Mouse (Mus musculus): ENCODE measurements around the gene Pla2g3. TPM values are rescaled to one million over a fixed set of nuclear protein-coding genes. Genes with fewer than 3 reads are reported as not detected.
A peak's percentile ranks its signal among the peaks of the same experiment; 100 is the strongest.

Pla2g3 gene
- polyA plus RNA-seq, 1 experiment = 0.28 TPM

DNA sequence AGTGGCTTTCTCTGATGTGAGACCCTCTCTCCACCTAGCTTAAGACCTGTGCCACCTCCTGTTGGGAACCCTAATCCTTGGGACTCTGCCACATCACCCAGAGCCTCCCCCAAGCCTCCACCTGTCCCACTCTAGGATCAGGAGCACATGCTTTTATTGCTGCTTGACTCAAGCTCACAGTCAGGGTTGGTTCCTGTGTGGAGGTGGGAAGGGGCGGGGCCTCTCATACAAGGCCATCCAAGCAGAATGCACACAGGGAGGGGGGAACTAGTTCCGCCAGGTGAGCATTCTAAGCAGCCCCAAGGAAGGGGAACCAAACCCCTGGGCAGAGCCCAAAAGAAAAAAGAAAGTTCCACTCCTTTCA is 29.0 kb upstream of the Pla2g3 start:
- Histone ChIP-seq H3K4me1 (ENCODE audit: control insufficient read depth, insufficient read depth, low read length) (peaks cover 2% of the 10 kb centered on the region), H3K27ac (ENCODE audit: insufficient read depth, low read length) (no peak overlapping the region), H3K4me3 (ENCODE audit: low read depth, low read length) (no peak overlapping the region), H3K9ac (ENCODE audit: low read depth, poor library complexity, severe bottlenecking) (no peak overlapping the region), H3K36me3 (ENCODE audit: control insufficient read depth, insufficient read depth, low read length, poor library complexity, severe bottlenecking) (no peaks in the 10 kb centered on the region), H3K9me3 (replicated peaks; ENCODE audit: control insufficient read depth, insufficient read depth, low read length, poor library complexity, severe bottlenecking) (no peaks in the 10 kb centered on the region), H3K27me3 (ENCODE audit: control insufficient read depth, insufficient read depth, low read length, poor library complexity, severe bottlenecking) (no peaks in the 10 kb centered on the region)
- TF ChIP-seq EP300 (IDR thresholded peaks at IDR 0.05; ENCODE audit: insufficient read depth, low read depth, low read length) (no peak), POLR2A (IDR thresholded peaks at IDR 0.05; ENCODE audit: insufficient read depth, low read length) (no peak), CTCF (IDR thresholded peaks at IDR 0.05; ENCODE audit: low read depth, low read length) (no peak)

DNA sequence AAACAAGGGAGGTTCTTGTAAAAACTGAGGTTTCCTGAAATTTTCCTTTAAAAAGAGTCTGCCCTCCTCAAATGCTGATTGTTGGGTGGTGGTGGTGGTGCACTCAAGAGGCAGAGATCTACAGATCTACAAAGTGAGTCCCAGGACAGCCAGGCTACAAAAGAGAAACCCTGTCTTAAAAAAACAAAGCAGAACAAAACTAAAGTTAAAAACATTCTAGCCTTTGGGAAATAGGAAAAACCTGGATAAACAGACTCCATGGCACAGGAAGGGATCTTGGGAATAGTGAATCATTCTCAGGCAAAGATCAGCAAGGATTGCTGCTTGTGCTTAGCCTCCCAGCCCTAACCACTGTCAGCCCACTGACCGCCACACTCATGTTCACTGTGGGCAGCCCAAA is 25.2 kb upstream of the Pla2g3 start:
- Histone ChIP-seq H3K4me3 (ENCODE audit: low read depth, low read length) (no peak overlapping the region), H3K27me3 (ENCODE audit: control insufficient read depth, insufficient read depth, low read length, poor library complexity, severe bottlenecking) (no peaks in the 10 kb centered on the region), H3K27ac (ENCODE audit: insufficient read depth, low read length) (no peak overlapping the region), H3K9ac (ENCODE audit: low read depth, poor library complexity, severe bottlenecking) (no peak overlapping the region), H3K4me1 (ENCODE audit: control insufficient read depth, insufficient read depth, low read length) (peaks cover 2% of the 10 kb centered on the region), H3K36me3 (ENCODE audit: control insufficient read depth, insufficient read depth, low read length, poor library complexity, severe bottlenecking) (no peaks in the 10 kb centered on the region), H3K9me3 (replicated peaks; ENCODE audit: control insufficient read depth, insufficient read depth, low read length, poor library complexity, severe bottlenecking) (no peaks in the 10 kb centered on the region)
- TF ChIP-seq EP300 (IDR thresholded peaks at IDR 0.05; ENCODE audit: insufficient read depth, low read depth, low read length) (no peak), POLR2A (IDR thresholded peaks at IDR 0.05; ENCODE audit: insufficient read depth, low read length) (no peak), CTCF (IDR thresholded peaks at IDR 0.05; ENCODE audit: low read depth, low read length) (no peak)

DNA sequence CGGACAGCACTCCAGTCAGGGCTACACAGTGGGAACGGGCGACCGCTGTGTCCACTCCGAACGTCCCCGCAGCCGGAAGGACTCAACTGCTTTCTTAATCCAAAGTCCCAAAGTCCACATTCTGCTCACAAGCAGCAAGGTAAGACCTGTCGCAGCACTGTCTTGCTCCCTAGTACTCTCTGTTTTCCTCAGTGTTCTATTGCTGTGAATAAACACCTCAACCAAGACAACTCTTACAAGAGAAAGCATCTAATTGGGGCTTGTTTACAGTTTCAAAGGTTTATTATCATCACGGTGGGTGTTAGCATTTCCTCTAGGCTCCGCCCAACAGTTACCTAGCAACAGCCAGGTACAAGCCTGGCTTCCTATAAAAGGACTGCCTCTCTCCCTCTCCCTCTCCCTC is 16.6 kb upstream of the Pla2g3 start:
- Histone ChIP-seq H3K4me1 (ENCODE audit: control insufficient read depth, insufficient read depth, low read length) (peaks cover 3% of the 10 kb centered on the region), H3K27me3 (ENCODE audit: control insufficient read depth, insufficient read depth, low read length, poor library complexity, severe bottlenecking) (no peaks in the 10 kb centered on the region; the same call in 1 of the 2 replicates), H3K9me3 (replicated peaks; ENCODE audit: control insufficient read depth, insufficient read depth, low read length, poor library complexity, severe bottlenecking) (no peaks in the 10 kb centered on the region), H3K4me3 (ENCODE audit: low read depth, low read length) (no peak overlapping the region), H3K36me3 (ENCODE audit: control insufficient read depth, insufficient read depth, low read length, poor library complexity, severe bottlenecking) (no peaks in the 10 kb centered on the region), H3K27ac (ENCODE audit: insufficient read depth, low read length) (no peak overlapping the region), H3K9ac (ENCODE audit: low read depth, poor library complexity, severe bottlenecking) (no peak overlapping the region)
- TF ChIP-seq EP300 (IDR thresholded peaks at IDR 0.05; ENCODE audit: insufficient read depth, low read depth, low read length) (no peak), POLR2A (IDR thresholded peaks at IDR 0.05; ENCODE audit: insufficient read depth, low read length) (no peak)

DNA sequence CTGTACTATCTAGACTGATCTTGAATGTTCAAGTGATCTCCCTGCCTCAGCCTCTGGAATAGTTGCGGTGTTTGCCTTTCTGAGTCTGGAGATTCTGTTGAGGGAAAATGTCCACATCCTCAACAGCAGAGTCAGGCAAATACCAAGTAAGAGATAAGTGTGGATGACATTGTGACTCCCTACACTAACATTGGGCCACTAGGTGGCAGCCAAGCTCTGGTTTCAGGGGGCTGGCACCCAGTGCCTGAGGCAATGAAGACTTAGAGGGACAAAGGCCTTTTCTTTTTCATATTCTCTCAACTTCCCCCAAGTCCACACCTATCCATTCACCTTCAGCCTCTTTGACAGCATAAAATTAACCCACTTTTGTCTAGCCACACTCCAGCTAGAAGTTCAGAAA is 15.6 kb upstream of the Pla2g3 start:
- no peaks in the 10 kb centered on the region for H3K36me3 ChIP-seq (ENCODE audit: control insufficient read depth, insufficient read depth, low read length, poor library complexity, severe bottlenecking)
- H3K27ac ChIP-seq (ENCODE audit: insufficient read depth, low read length) = no peak overlapping the region

DNA sequence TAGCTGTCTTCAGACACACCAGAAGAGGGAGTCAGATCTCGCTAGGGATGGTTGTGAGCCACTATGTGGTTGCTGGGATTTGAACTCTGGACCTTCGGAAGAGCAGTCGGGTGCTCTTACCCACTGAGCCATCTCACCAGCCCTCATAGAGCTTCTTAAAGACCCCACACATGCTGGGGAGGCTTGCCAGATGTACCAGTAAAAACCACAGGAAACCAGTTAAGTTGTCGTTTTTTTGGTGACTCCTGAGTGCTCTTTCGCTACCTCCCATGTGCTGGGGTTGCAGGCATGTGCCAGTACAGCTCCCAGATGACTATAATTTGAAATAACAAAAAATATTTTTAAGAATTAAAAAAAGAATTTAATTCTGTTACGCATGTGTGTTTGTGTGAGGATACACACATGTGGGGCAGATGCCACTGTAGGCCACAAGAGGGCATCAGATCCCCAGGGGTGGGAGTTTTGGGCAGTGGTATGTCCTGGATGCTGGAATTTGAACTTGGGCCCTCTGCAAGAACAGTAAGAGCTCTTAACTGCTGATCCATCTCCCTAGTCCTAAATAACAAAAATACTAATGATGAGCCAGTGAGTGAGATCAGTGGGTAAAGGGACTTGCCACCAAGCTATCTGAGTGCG is 13.5 kb upstream of the Pla2g3 start:
- H3K4me3 ChIP-seq (ENCODE audit: low read depth, low read length) = no peak overlapping the region
- no peaks in the 10 kb centered on the region for H3K27me3 ChIP-seq (ENCODE audit: control insufficient read depth, insufficient read depth, low read length, poor library complexity, severe bottlenecking)
- no peak overlapping the region for H3K9ac ChIP-seq (ENCODE audit: low read depth, poor library complexity, severe bottlenecking)
- no peaks in the 10 kb centered on the region for H3K9me3 ChIP-seq (replicated peaks; ENCODE audit: control insufficient read depth, insufficient read depth, low read length, poor library complexity, severe bottlenecking)
- no peak for TF ChIP-seq EP300 (IDR thresholded peaks at IDR 0.05; ENCODE audit: insufficient read depth, low read depth, low read length)
- peak; percentile 78 for TF ChIP-seq CTCF (IDR thresholded peaks at IDR 0.05; ENCODE audit: low read depth, low read length)
- no peak for TF ChIP-seq POLR2A (IDR thresholded peaks at IDR 0.05; ENCODE audit: insufficient read depth, low read length)
- no peaks in the 10 kb centered on the region for H3K36me3 ChIP-seq (ENCODE audit: control insufficient read depth, insufficient read depth, low read length, poor library complexity, severe bottlenecking)
- peaks cover 3% of the 10 kb centered on the region for H3K4me1 ChIP-seq (ENCODE audit: control insufficient read depth, insufficient read depth, low read length)
- no peak overlapping the region for H3K27ac ChIP-seq (ENCODE audit: insufficient read depth, low read length)

More for the DNA sequence above, 15.6 kb upstream of the Pla2g3 start:
- H3K27me3 ChIP-seq (ENCODE audit: control insufficient read depth, insufficient read depth, low read length, poor library complexity, severe bottlenecking) = no peaks in the 10 kb centered on the region; the same call in 1 of the 2 replicates
- no peaks in the 10 kb centered on the region for H3K9me3 ChIP-seq (replicated peaks; ENCODE audit: control insufficient read depth, insufficient read depth, low read length, poor library complexity, severe bottlenecking)
- no peak overlapping the region for H3K4me3 ChIP-seq (ENCODE audit: low read depth, low read length)
- TF ChIP-seq EP300 (IDR thresholded peaks at IDR 0.05; ENCODE audit: insufficient read depth, low read depth, low read length) (peak; percentile 45; the same call in 1 of the 2 replicates), CTCF (IDR thresholded peaks at IDR 0.05; ENCODE audit: low read depth, low read length) (peak; percentile 88), POLR2A (IDR thresholded peaks at IDR 0.05; ENCODE audit: insufficient read depth, low read length) (no peak)
- H3K9ac ChIP-seq (ENCODE audit: low read depth, poor library complexity, severe bottlenecking) = no peak overlapping the region
- H3K4me1 ChIP-seq (ENCODE audit: control insufficient read depth, insufficient read depth, low read length) = peaks cover 3% of the 10 kb centered on the region

DNA sequence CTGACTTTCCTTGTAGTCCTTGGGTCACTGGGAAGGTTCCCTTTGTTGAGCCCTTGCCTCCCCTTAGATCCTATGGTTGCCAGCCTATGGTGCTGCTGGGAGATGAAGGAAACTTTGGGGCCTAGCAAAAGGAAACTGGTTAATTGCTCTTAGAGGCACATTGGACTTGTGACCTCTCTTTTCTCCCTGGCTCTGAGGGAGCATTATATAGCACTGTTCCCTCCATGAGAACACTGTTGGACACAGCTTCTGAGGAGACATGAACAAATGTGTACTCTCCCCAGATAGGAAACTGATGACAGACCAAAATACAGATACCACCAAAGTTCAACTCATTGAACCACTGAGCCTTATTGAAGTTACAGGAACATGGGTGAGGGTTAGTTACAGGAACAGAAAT is 12.6 kb upstream of the Pla2g3 start:
- peaks cover 3% of the 10 kb centered on the region for H3K4me1 ChIP-seq (ENCODE audit: control insufficient read depth, insufficient read depth, low read length)
- TF ChIP-seq EP300 (IDR thresholded peaks at IDR 0.05; ENCODE audit: insufficient read depth, low read depth, low read length) (no peak), POLR2A (IDR thresholded peaks at IDR 0.05; ENCODE audit: insufficient read depth, low read length) (no peak), CTCF (IDR thresholded peaks at IDR 0.05; ENCODE audit: low read depth, low read length) (no peak)
- no peaks in the 10 kb centered on the region for H3K36me3 ChIP-seq (ENCODE audit: control insufficient read depth, insufficient read depth, low read length, poor library complexity, severe bottlenecking)
- H3K4me3 ChIP-seq (ENCODE audit: low read depth, low read length) = no peak overlapping the region
- no peaks in the 10 kb centered on the region for H3K9me3 ChIP-seq (replicated peaks; ENCODE audit: control insufficient read depth, insufficient read depth, low read length, poor library complexity, severe bottlenecking)
- no peaks in the 10 kb centered on the region for H3K27me3 ChIP-seq (ENCODE audit: control insufficient read depth, insufficient read depth, low read length, poor library complexity, severe bottlenecking)
- H3K9ac ChIP-seq (ENCODE audit: low read depth, poor library complexity, severe bottlenecking) = no peak overlapping the region
- no peak overlapping the region for H3K27ac ChIP-seq (ENCODE audit: insufficient read depth, low read length)
